Mouse (Mus musculus): ENCODE measurements around the gene Pnp. TPM values are rescaled to one million over a fixed set of nuclear protein-coding genes. Genes with fewer than 3 reads are reported as not detected.
A peak's percentile ranks its signal among the peaks of the same experiment; 100 is the strongest.
"Not testable (repeated sequence)": the region's sequence is repeated elsewhere in the genome, so short reads cannot be mapped to it uniquely, and the experiment has no call there.

The Pnp gene
- polyA plus RNA-seq, 1 experiment: 25.1 TPM

DNA sequence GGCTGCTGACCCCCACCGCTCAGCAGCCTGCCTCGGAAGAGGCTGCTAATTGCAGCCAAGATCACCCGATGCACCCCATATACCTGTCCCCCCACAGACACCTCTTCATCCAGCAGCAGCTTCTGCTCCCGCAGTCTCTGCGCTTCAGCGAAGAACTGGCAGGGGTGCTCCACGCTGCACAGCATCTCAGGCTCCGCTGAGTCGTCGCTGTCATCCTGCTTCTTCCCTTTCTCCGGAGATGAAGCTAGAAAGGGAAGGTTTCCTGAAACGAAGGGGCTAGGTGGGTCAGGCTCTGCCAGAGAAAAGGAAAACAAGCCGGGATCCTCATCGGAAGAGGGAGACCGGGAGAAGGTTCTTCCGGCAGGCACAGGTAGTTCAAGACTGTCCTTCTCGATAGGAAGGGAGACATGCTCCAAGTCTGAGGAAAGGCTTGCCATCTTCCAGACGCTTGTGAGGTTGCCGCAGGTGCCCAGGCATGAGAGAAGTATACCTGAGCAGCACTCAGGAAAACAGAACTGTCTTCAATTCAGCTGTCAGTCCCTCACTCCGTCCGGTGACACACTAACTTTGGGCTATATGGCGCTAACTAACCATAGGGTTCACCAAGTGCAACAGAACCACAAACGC is 34.0 kb upstream of the Pnp start:
- peak overlapping the region; percentile 97 for H3K27ac ChIP-seq (ENCODE audit: insufficient read depth, low read length)
- no peaks in the 10 kb centered on the region for H3K27me3 ChIP-seq (ENCODE audit: control insufficient read depth, insufficient read depth, low read length)
- peak; percentile 47; the same call in 1 of the 2 replicates for TF ChIP-seq POLR2A (IDR thresholded peaks at IDR 0.05; ENCODE audit: borderline replicate concordance, insufficient read depth, low read length)
- TF ChIP-seq CTCF (IDR thresholded peaks at IDR 0.05; ENCODE audit: borderline replicate concordance, insufficient read depth, low read depth, low read length): no peak
- H3K4me3 ChIP-seq (replicated peaks; ENCODE audit: insufficient read depth, low read depth, low read length): peak overlapping the region; percentile 76
- WGBS: 6% methylated on average over 23 of the region's 23 CpGs
- H3K4me1 ChIP-seq (ENCODE audit: control insufficient read depth, insufficient read depth, low read length): peaks cover 20% of the 10 kb centered on the region
- peak; percentile 71 to 82 for DNase-seq

DNA sequence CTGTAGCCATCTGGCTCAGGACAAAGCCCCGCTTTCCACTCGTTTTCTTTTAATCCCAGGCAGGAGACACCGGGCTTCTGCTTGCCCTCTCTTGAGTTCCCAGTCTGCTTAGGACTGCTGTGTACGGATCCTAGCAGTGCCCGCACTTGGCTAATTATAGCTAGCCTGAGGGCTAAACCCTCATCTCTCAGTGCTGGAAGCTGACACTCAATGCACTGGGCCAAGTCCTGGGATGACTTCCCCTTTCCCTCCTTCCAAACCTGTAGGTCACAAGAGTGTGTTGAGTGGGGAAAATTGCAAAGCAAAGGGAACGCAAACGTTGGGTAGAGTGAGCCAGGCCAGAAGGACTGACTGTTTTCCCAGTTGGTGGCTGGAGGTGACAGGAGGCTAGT is 33.5 kb upstream of the Pnp start, which contains the start of gene Klhl33:
Gene Klhl33 (minus strand): TSS at position 134 of the 392 bp plus-strand sequence.
- peaks cover 20% of the 10 kb centered on the region for H3K4me1 ChIP-seq (ENCODE audit: control insufficient read depth, insufficient read depth, low read length)
- no peaks in the 10 kb centered on the region for H3K27me3 ChIP-seq (ENCODE audit: control insufficient read depth, insufficient read depth, low read length)
- H3K27ac ChIP-seq (ENCODE audit: insufficient read depth, low read length): peak within 1 kb of the TSS; percentile 97
- TF ChIP-seq POLR2A (IDR thresholded peaks at IDR 0.05; ENCODE audit: borderline replicate concordance, insufficient read depth, low read length): peak; percentile 18; the same call in 1 of the 2 replicates
- TF ChIP-seq CTCF (IDR thresholded peaks at IDR 0.05; ENCODE audit: borderline replicate concordance, insufficient read depth, low read depth, low read length): no peak
- peak within 1 kb of the TSS; percentile 76 for H3K4me3 ChIP-seq (replicated peaks; ENCODE audit: insufficient read depth, low read depth, low read length)
- peak; percentile 68 to 69 for DNase-seq
- 8% methylated on average over 7 of the region's 7 CpGs for WGBS

DNA sequence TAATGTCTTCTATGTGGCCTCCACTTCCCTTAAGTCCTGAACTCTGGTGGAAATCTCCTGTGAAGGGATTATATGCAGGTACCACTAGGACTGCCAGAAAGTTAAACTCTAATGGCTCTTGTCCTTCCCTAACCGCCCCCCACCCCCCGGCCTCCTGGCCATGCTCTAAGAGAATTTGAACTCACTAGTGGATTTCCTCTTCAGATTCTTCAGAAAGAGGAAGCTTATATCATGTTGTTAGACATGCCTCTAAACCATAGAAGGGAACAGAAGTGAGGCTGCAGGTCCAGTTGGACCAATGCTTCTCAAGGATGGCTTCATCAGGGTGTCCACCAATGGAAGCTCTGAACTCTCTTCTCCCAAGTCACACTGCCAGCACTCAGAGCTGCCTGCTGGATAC is 32.9 kb upstream of the Pnp start:
- not testable (repeated sequence) for H3K27ac ChIP-seq (ENCODE audit: insufficient read depth, low read length); DNase-seq; H3K4me3 ChIP-seq (replicated peaks; ENCODE audit: insufficient read depth, low read depth, low read length); H3K27me3 ChIP-seq (ENCODE audit: control insufficient read depth, insufficient read depth, low read length)
- 97% methylated on average over 2 of the region's 2 CpGs for whole genome bisulfite sequencing
- H3K4me1 ChIP-seq (ENCODE audit: control insufficient read depth, insufficient read depth, low read length): peaks cover 14% of the 10 kb centered on the region

DNA sequence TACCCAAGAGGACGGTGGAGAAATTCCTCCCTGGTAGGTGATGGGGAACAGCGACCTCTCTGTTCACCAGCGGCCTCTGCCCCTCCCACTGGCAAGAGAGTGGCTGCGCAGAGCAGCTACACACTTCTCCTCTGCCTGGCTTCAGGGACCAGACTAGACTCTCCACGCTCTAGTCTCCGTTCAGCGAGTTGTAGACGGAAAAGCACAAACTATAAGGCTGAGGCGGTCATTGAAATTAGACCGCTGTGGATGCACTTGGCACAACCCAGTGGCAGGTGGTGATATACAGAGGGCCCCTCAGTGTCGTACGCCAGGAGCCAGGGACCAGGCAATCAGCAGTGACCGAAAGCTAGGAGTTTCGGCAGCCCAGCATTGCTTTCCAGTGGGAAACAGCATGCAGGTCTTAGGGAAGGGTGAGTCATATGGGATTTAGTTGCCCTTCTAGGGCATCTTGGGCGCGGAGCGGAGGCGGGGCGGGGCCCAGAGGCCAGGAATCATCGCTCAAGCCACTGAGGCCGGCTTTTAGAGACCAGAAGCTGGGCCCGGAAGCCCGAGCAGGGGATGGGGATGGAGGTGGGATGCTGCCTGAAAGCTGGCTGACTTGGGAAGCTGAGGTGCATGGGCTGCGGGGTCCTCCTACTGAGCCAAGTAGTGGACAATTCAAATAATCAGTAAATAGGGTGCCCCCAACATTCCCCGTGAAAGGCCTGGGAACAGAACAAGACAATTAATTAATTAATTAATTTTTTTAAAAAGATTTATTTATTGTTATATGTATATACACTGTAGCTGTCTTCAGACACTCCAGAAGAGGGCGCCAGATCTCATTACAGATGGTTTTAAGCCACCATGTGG is 26.7 kb upstream of the Pnp start:
- peak; percentile 71 to 77 for DNase-seq
- H3K4me1 ChIP-seq (ENCODE audit: control insufficient read depth, insufficient read depth, low read length): no peaks in the 10 kb centered on the region
- TF ChIP-seq CTCF (IDR thresholded peaks at IDR 0.05; ENCODE audit: borderline replicate concordance, insufficient read depth, low read depth, low read length): peak; percentile 74; the same call in 1 of the 2 replicates
- peak; percentile 70; the same call in 1 of the 2 replicates for TF ChIP-seq POLR2A (IDR thresholded peaks at IDR 0.05; ENCODE audit: borderline replicate concordance, insufficient read depth, low read length)
- no peaks in the 10 kb centered on the region for H3K27me3 ChIP-seq (ENCODE audit: control insufficient read depth, insufficient read depth, low read length)
- peak overlapping the region; percentile 81 for H3K27ac ChIP-seq (ENCODE audit: insufficient read depth, low read length)
- 4% methylated on average over 26 of the region's 26 CpGs for WGBS
- peak overlapping the region; percentile 62 for H3K4me3 ChIP-seq (replicated peaks; ENCODE audit: insufficient read depth, low read depth, low read length)

GRCm38 (mm10) chr14:50904828-50905129 is 26.1 kb upstream of the Pnp start:
- H3K4me1 ChIP-seq (ENCODE audit: control insufficient read depth, insufficient read depth, low read length): no peaks in the 10 kb centered on the region
- no peak for TF ChIP-seq POLR2A (IDR thresholded peaks at IDR 0.05; ENCODE audit: borderline replicate concordance, insufficient read depth, low read length)
- TF ChIP-seq CTCF (IDR thresholded peaks at IDR 0.05; ENCODE audit: borderline replicate concordance, insufficient read depth, low read depth, low read length): no peak
- 87% methylated on average over 4 of the region's 4 CpGs for WGBS
- no peak for DNase-seq
- H3K27me3 ChIP-seq (ENCODE audit: control insufficient read depth, insufficient read depth, low read length): no peaks in the 10 kb centered on the region
- no peak overlapping the region for H3K27ac ChIP-seq (ENCODE audit: insufficient read depth, low read length)
- H3K4me3 ChIP-seq (replicated peaks; ENCODE audit: insufficient read depth, low read depth, low read length): no peak overlapping the region

DNA sequence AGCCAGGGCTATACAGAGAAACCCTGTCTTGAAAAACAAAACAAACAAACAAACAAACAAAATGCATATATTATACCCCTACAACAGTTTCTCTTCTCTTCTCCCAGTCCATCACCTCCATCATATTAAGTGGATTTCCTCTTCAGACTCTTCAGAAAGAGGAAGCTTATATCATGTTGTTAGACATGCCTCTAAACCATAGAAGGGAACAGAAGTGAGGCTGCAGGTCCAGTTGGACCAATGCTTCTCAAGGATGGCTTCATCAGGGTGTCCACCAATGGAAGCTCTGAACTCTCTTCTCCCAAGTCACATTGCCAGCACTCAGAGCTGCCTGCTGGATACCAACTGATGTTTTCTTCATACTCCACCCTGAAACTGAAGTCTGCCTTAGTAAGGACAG is 25.6 kb upstream of the Pnp start:
- H3K4me1 ChIP-seq (ENCODE audit: control insufficient read depth, insufficient read depth, low read length); H3K27ac ChIP-seq (ENCODE audit: insufficient read depth, low read length): not testable (repeated sequence)

GRCm38 (mm10) chr14:50908126-50908525 is 22.8 kb upstream of the Pnp start:
- TF ChIP-seq POLR2A (IDR thresholded peaks at IDR 0.05; ENCODE audit: borderline replicate concordance, insufficient read depth, low read length) (no peak), CTCF (IDR thresholded peaks at IDR 0.05; ENCODE audit: borderline replicate concordance, insufficient read depth, low read depth, low read length) (no peak)
- Histone ChIP-seq H3K27ac (ENCODE audit: insufficient read depth, low read length) (no peak overlapping the region), H3K27me3 (ENCODE audit: control insufficient read depth, insufficient read depth, low read length) (no peaks in the 10 kb centered on the region), H3K4me1 (ENCODE audit: control insufficient read depth, insufficient read depth, low read length) (no peaks in the 10 kb centered on the region), H3K4me3 (replicated peaks; ENCODE audit: insufficient read depth, low read depth, low read length) (no peak overlapping the region)
- 87% methylated on average over 4 of the region's 4 CpGs for WGBS
- no peak for DNase-seq

More for the DNA sequence above, 25.6 kb upstream of the Pnp start:
- H3K27me3 ChIP-seq (ENCODE audit: control insufficient read depth, insufficient read depth, low read length); H3K4me3 ChIP-seq (replicated peaks; ENCODE audit: insufficient read depth, low read depth, low read length); DNase-seq: not testable (repeated sequence)

GRCm38 (mm10) chr14:50911356-50911755 is 19.5 kb upstream of the Pnp start:
- DNase-seq: no peak
- Histone ChIP-seq H3K4me1 (ENCODE audit: control insufficient read depth, insufficient read depth, low read length) (no peaks in the 10 kb centered on the region), H3K27me3 (ENCODE audit: control insufficient read depth, insufficient read depth, low read length) (no peaks in the 10 kb centered on the region), H3K4me3 (replicated peaks; ENCODE audit: insufficient read depth, low read depth, low read length) (no peak overlapping the region), H3K27ac (ENCODE audit: insufficient read depth, low read length) (no peak overlapping the region)
- TF ChIP-seq CTCF (IDR thresholded peaks at IDR 0.05; ENCODE audit: borderline replicate concordance, insufficient read depth, low read depth, low read length): no peak
- TF ChIP-seq POLR2A (IDR thresholded peaks at IDR 0.05; ENCODE audit: borderline replicate concordance, insufficient read depth, low read length): no peak
- WGBS: 70% methylated on average over 3 of the region's 3 CpGs

GRCm38 (mm10) chr14:50923437-50923836 is 7.4 kb upstream of the Pnp start:
- not testable (repeated sequence) for H3K4me3 ChIP-seq (replicated peaks; ENCODE audit: insufficient read depth, low read depth, low read length); H3K27me3 ChIP-seq (ENCODE audit: control insufficient read depth, insufficient read depth, low read length); H3K27ac ChIP-seq (ENCODE audit: insufficient read depth, low read length); H3K4me1 ChIP-seq (ENCODE audit: control insufficient read depth, insufficient read depth, low read length)
- peak in 1 of 2 experiments; percentile 12 for DNase-seq
- 74% methylated on average over 1 of the region's 1 CpGs for WGBS
